Mouse (Mus musculus): ENCODE results near the gene Lrrk1. TPM values are rescaled to one million over a fixed set of nuclear protein-coding genes. Genes with fewer than 3 reads are reported as not detected.

The Lrrk1 gene
- 5.1 and 10.3 TPM in 2 replicates for polyA plus RNA-seq (2015; fragmentation: Nextera tagmentation; extraction: Ambion mirVana)

GRCm38 (mm10) chr7:66387813-66388521, at the start of gene Lrrk1:
Lrrk1 (minus strand) TSS chr7:66388350.

GRCm38 (mm10) chr7:66427437-66428161, 39.4 kb upstream of the Lrrk1 start, which contains the start of gene Aldh1a3:
Aldh1a3 (minus strand) TSS chr7:66427517.

GRCm38 (mm10) chr7:66365904-66366303, 22.2 kb downstream of the Lrrk1 start, which contains the start of gene Gm10974:
Gm10974 (plus strand) TSS chr7:66365905.

Small RNAs within 50 kb of the gene (microRNA-seq; reads per million reads assigned to microRNA genes)
- not detected for gene Mir7057 (ENCODE audit: borderline replicate concordance, insufficient number of aligned reads)

Other genes starting within 250 kb of the Lrrk1 start
- not detected in 2 replicates for gene Gm10974, start 22.4 kb downstream of the Lrrk1 start, polyA plus RNA-seq (2015; fragmentation: Nextera tagmentation; extraction: Ambion mirVana)
- gene Aldh1a3, start 39.2 kb upstream of the Lrrk1 start, polyA plus RNA-seq (2015; fragmentation: Nextera tagmentation; extraction: Ambion mirVana), result 13.6 and 24.5 TPM in 2 replicates

Data from adrenal gland, postnatal 0 days (tissue).